Mouse (Mus musculus) thymus, adult 2 months (tissue): ENCODE data around the gene Saa4. TPM values are rescaled to one million over a fixed set of nuclear protein-coding genes. Genes with fewer than 3 reads are reported as not detected.
"Not testable (repeated sequence)": the region's sequence is repeated elsewhere in the genome, so short reads cannot be mapped to it uniquely, and the experiment has no call there.

Experiments
- DNase-seq: peaks from one replicate; pipeline ENCODE4 v3.0.0; 2021
- H3K27ac ChIP-seq: fragments of 200-500 bp; 2 replicates; pipeline ENCODE4 v1.5.1; 2012; ENCODE audit warnings: low read length, control low read depth; ENCODE audit not compliant: control insufficient read depth, insufficient read depth
- H3K27me3 ChIP-seq: fragments of 200-500 bp; 2 replicates; pipeline ENCODE4 v1.6.1; 2012; ENCODE audit warnings: mild to moderate bottlenecking, low read length, moderate library complexity, mixed read lengths; ENCODE audit not compliant: control insufficient read depth, insufficient read depth
- H3K36me3 ChIP-seq: fragments of 200-500 bp; 2 replicates; pipeline ENCODE4 v1.6.1; 2012; ENCODE audit warnings: mild to moderate bottlenecking, low read length, moderate library complexity; ENCODE audit not compliant: control insufficient read depth, insufficient read depth
- H3K4me1 ChIP-seq: fragments of 200-500 bp; replicated peaks from 2 replicates; pipeline ENCODE4 v1.6.1; 2012; ENCODE audit warnings: low read length; ENCODE audit not compliant: control insufficient read depth, insufficient read depth
- H3K4me3 ChIP-seq: fragments of 200-500 bp; 2 replicates; pipeline ENCODE4 v1.5.1; 2012; ENCODE audit warnings: mild to moderate bottlenecking, low read length, control low read depth, moderate library complexity; ENCODE audit not compliant: control insufficient read depth, insufficient read depth
- CTCF ChIP-seq: fragments of 200-500 bp; IDR thresholded peaks from 2 replicates; pipeline ENCODE4 v1.5.1; 2012; ENCODE audit warnings: mild to moderate bottlenecking, control low read depth, low read length, moderate library complexity, borderline replicate concordance; ENCODE audit not compliant: control insufficient read depth, poor library complexity, insufficient read depth; ENCODE audit errors: extremely low read depth
- POLR2A ChIP-seq: fragments of 200-500 bp; IDR thresholded peaks from 2 replicates; pipeline ENCODE4 v1.6.1; 2012; ENCODE audit warnings: mild to moderate bottlenecking, low read length, control low read depth, moderate library complexity; ENCODE audit not compliant: control insufficient read depth, poor library complexity, insufficient read depth; ENCODE audit errors: extremely low read depth
- WGBS: fragments of 180-500 bp; shearing (Covaris S2); methylation state at CpG from one replicate; pipeline ENCODE4 v1.1.7; 2018; 5-methylcytosine and 5-hydroxymethylcytosine counted together
- polyA plus RNA-seq: library from polyadenylated mRNA; depleted of rRNA; stranded (reverse); fragments of >200 nt; gene quantifications from 2 replicates; pipeline ENCODE4 v1.2.3, GENCODE M21; 2012

Gene Saa4
- polyA plus RNA-seq, 1 experiment = 0.16 TPM

DNA sequence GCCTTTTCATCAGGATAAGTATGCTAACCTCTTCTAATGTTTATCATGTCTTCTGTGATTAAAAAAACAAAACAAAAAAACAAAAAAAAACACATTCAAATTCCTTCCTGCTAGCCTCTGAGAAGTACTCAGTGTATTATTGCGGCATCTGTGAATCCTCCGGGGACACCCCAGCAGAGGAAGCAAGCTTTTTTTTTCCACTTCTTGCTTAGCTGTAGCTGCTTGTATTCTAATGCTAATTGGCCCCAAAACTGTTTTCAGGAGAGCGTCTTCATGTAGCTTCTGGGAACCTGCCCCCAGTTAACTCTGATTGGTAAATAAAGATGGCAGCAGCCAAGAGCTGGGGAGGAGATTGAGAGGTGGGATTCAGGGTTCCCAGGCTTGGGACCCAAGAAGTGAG, 16.1 kb upstream of the Saa4 start:
- TF ChIP-seq CTCF = no peak
- no peak for TF ChIP-seq POLR2A
- Histone ChIP-seq H3K4me3 (no peak overlapping the region), H3K4me1 (0 out of 2 replicates have a peak, but pooled peaks cover 3% of the 10 kb centered on the region), H3K36me3 (no peaks in the 10 kb centered on the region), H3K27ac (no peak overlapping the region), H3K27me3 (no peaks in the 10 kb centered on the region)
- 92% methylated on average over 3 of the region's 3 CpGs for WGBS
- no peak for DNase-seq

DNA sequence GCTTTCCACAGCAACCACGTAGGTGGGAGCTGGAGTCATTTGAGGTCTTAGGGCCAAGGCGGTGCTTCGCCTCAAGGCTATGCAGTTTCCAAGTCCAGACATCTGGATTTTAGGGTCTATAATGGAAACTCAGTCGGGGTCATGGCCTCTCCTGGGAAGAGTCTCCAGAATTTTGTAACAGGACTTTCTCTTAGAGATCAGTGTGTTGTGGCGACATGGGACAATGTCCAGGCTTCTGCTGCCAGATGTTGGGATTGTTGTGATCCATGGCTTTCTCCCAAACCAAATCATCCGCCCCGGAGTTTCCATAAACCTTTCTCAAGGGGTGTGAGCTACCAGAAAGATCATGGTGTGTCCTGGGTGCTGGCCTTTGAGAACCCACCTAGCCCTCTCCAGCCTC, 14.0 kb upstream of the Saa4 start:
- WGBS = 94% methylated on average over 7 of the region's 7 CpGs
- H3K4me3 ChIP-seq = no peak overlapping the region
- TF ChIP-seq POLR2A (no peak), CTCF (no peak)
- no peaks in the 10 kb centered on the region for H3K36me3 ChIP-seq
- H3K27me3 ChIP-seq = no peaks in the 10 kb centered on the region
- H3K27ac ChIP-seq = no peak overlapping the region
- no peaks in the 10 kb centered on the region; the same call in 1 of the 2 replicates for H3K4me1 ChIP-seq
- no peak for DNase-seq

DNA sequence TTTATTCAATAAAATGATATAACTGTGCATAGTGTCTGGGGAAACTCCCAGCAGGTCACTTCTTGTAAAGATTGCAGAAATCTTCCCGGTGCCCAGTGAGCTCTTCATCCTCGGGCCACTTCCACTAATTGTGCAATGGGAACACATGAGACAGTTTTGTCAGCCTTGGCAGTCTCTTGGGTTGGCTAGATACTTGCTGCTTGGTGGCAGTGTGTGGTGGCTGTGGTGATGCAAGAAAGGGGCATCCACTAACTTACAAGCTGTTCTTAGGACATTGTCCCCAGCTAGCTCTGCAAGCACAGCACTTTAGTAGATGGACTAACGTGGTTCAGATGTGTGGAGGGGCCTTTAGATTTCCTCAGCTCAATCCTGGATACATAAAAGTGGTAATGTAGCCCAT, 13.4 kb upstream of the Saa4 start:
- Histone ChIP-seq H3K4me1 (no peaks in the 10 kb centered on the region; the same call in 1 of the 2 replicates), H3K36me3 (no peaks in the 10 kb centered on the region), H3K27me3 (no peaks in the 10 kb centered on the region), H3K4me3 (no peak overlapping the region), H3K27ac (no peak overlapping the region)
- no peak for TF ChIP-seq POLR2A
- no peak for TF ChIP-seq CTCF
- 79% methylated on average over 3 of the region's 3 CpGs for WGBS
- DNase-seq = no peak

DNA sequence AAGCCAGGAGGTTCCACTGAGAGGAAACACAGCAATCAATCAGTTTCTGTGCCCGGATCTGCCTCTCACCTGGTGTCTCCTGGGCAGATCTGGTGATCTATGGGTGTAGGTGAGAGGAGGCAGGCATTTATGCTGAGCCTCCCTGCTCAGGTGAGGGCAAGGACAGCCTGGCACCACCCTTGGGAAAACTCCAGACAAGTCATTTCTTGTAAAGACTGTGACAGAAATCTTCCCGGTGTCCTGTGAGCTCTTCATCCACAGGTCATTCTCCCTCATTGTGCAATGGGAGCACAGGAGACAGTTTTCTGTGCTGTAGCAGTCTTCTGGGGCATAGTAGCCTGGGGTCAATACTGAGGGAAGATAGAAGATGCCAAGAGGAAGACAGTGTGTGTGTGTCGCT, 10.5 kb upstream of the Saa4 start, which contains the start of gene Saa1:
Gene Saa1, minus strand, starts transcription at position 101 of the 400 bp plus-strand sequence.
- not testable (repeated sequence) for H3K4me3 ChIP-seq, H3K27ac ChIP-seq, H3K27me3 ChIP-seq, H3K36me3 ChIP-seq, H3K4me1 ChIP-seq, DNase-seq
- WGBS = 73% methylated on average over 3 of the region's 3 CpGs

DNA sequence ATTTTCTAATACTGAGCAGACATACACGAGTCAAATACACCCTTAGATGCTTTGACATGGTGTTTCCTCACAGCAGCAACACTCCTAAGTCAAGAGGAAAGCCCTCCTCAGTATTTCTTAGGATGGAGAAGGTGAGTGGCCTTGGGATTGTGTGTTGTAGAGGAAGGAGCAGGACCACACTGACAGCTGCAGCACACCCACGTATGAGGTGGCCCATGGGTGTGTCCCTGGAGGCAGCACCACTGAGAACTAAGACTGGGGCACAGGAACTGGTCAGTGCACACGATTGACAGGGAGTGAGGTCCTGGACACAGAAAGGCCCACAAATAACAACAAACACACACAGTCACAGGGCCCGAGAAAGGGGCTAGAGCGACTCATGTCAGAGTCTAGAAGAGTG, 7.6 kb upstream of the Saa4 start:
- not testable (repeated sequence) for H3K4me3 ChIP-seq, H3K27me3 ChIP-seq, H3K4me1 ChIP-seq, H3K36me3 ChIP-seq, H3K27ac ChIP-seq, DNase-seq
- WGBS = 86% methylated on average over 5 of the region's 5 CpGs

DNA sequence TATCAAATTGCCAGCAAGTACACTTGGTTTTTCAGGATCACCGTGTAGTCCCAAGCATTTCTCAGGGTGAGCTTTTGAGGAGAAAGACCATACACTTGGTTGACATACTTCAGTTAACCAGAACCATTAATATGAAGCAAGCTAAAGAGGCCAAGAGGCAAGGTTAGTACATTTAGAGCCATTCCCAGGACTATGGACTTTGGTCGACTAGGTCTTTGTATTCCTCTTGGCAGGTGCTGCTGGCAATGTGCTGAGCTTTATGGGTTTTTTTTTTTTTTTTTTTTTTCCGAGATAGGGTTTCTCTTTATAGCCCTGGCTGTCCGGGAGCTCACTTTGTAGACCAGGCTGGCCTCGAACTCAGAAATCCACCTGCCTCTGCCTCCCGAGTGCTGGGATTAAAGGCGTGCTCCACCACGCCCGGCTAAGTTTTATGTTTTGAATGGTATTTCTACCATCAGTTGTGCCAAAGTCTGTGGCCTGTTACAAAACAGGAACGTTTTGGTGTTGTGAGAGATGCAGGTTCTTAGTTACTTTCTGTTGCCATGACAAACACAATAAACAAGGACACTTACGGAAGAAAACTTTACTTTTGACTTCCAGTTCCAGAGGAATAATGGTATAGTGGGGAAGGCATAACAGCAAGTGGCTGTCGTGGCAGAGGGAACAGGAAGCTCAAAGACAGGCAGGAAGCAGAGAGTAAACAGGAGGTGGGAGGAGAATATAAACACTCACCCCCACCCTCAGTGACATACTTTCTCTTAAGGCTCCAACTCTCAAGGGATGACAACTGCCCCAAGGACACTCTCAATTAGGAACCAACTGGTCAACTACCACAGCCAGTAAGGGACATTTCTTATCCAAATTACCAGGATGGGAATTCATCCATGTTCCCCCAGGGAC, 6.4 kb upstream of the Saa4 start:
- H3K27ac ChIP-seq = no peak overlapping the region
- peaks cover 2% of the 10 kb centered on the region for H3K4me1 ChIP-seq
- no peak for DNase-seq
- no peak overlapping the region for H3K4me3 ChIP-seq
- 80% methylated on average over 12 of the region's 12 CpGs for WGBS
- H3K36me3 ChIP-seq = no peaks in the 10 kb centered on the region
- H3K27me3 ChIP-seq = no peaks in the 10 kb centered on the region
- TF ChIP-seq CTCF = no peak
- no peak for TF ChIP-seq POLR2A

DNA sequence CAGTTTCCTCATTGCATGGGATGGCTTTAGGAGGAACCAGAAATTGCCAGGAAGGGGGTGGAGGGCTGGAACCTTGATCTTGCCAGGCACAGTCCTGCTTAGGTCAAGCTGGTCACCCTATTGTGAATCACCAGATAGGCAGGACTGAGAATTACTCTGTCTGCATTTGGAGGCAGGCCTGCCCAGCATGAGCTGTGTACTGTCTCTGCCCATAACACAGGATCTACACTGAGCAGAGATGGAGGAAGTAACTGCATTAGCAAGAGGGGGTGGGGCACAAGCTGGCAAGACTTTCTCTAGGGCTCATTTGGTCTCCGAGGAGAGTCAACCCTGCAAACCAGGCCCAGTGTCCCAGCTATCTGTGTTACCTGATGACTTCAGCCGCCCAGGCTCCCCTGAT, 2.6 kb upstream of the Saa4 start:
- Histone ChIP-seq H3K36me3 (no peaks in the 10 kb centered on the region), H3K4me1 (peaks cover 2% of the 10 kb centered on the region; the same call in 1 of the 2 replicates), H3K27me3 (no peaks in the 10 kb centered on the region), H3K4me3 (no peak overlapping the region), H3K27ac (no peak overlapping the region)
- no peak for DNase-seq
- WGBS = 68% methylated on average over 2 of the region's 2 CpGs
- TF ChIP-seq POLR2A = no peak
- TF ChIP-seq CTCF = no peak
